In the genomic region with DNA sequence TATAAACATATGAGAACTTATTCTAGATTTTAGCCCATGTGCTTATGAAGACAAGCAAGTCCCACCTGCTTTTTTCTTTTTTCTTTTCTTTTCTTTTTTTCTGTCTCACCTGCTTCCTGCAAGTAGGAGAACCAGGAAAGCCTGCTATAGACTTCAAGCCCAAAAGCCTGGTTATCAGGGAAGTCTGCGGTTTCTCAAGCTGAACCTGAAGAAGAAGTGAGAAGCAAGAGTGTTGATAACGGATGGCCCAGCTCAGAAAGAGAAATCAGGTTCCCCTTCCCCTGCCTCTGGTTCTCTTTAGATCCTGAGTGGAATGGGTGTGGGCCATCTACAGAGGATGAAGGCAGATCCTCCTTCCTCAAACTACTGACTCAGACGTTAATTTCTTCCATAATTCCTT, we compare ENCODE assay signal across 28 mouse cellular contexts. TPM values are rescaled to one million over a fixed set of nuclear protein-coding genes. Genes with fewer than 3 reads are reported as not detected.
"Had no signal": no experiment of that assay in that cellular context is flagged by ENCODE, and none has a peak within 500 bp of the region (broad histone marks: within the 10 kb centered on the region; RNA-seq: fewer than 3 reads in every experiment).

No protein-coding gene starts in this region.

- H3K4me3 ChIP-seq: layer of hippocampus, adult 2 months; limb, embryonic 10.5 days; limb, embryonic 13.5 days; liver, embryonic 12.5 days; liver, embryonic 15.5 days; lung, embryonic 15.5 days; midbrain, embryonic 12.5 days; midbrain, embryonic 15.5 days; neural tube, embryonic 12.5 days; neural tube, embryonic 15.5 days had no signal

- H3K9ac ChIP-seq: limb, embryonic 13.5 days; liver, embryonic 12.5 days; liver, embryonic 15.5 days; lung, embryonic 15.5 days; midbrain, embryonic 12.5 days; midbrain, embryonic 15.5 days; neural tube, embryonic 12.5 days; neural tube, embryonic 15.5 days had no signal

- H3K27me3 ChIP-seq: limb, embryonic 13.5 days; liver, embryonic 12.5 days; liver, embryonic 15.5 days; lung, embryonic 15.5 days; midbrain, embryonic 12.5 days; midbrain, embryonic 15.5 days; neural tube, embryonic 12.5 days; neural tube, embryonic 15.5 days had no signal

- H3K9me3 ChIP-seq: limb, embryonic 10.5 days; limb, embryonic 13.5 days; liver, embryonic 12.5 days; liver, embryonic 15.5 days; lung, embryonic 15.5 days; midbrain, embryonic 12.5 days; midbrain, embryonic 15.5 days; neural tube, embryonic 12.5 days; neural tube, embryonic 15.5 days had no signal

- H3K36me3 ChIP-seq: limb, embryonic 10.5 days; limb, embryonic 13.5 days; liver, embryonic 12.5 days; liver, embryonic 15.5 days; lung, embryonic 15.5 days; midbrain, embryonic 12.5 days; midbrain, embryonic 15.5 days; neural tube, embryonic 12.5 days; neural tube, embryonic 15.5 days had no signal

- DNase-seq: kidney, adult 9 months; kidney, postnatal 14 days; layer of hippocampus, adult 9-11 months; liver; lung, adult 18-20 months; lung, postnatal 10 days; lung, postnatal 36 days; right cerebral cortex, adult 18-20 months; right cerebral cortex, postnatal 14 days; right cerebral cortex, postnatal 4 days; thymus, adult 18-20 months; thymus, postnatal 36 days had no signal

- H3K4me2 ChIP-seq: limb, embryonic 13.5 days; liver, embryonic 12.5 days; liver, embryonic 15.5 days; lung, embryonic 15.5 days; midbrain, embryonic 12.5 days; midbrain, embryonic 15.5 days; neural tube, embryonic 12.5 days; neural tube, embryonic 15.5 days had no signal

- H3K27ac ChIP-seq: layer of hippocampus, adult 2 months; limb, embryonic 10.5 days; limb, embryonic 13.5 days; liver, embryonic 12.5 days; liver, embryonic 15.5 days; lung, embryonic 15.5 days; midbrain, embryonic 12.5 days; midbrain, embryonic 15.5 days; neural tube, embryonic 12.5 days; neural tube, embryonic 15.5 days had no signal

- H3K4me1 ChIP-seq: limb, embryonic 10.5 days; limb, embryonic 13.5 days; liver, embryonic 12.5 days; liver, embryonic 15.5 days; lung, embryonic 15.5 days; midbrain, embryonic 12.5 days; midbrain, embryonic 15.5 days; neural tube, embryonic 12.5 days; neural tube, embryonic 15.5 days had no signal

- ATAC-seq: liver, embryonic 12.5 days; midbrain, embryonic 15.5 days had no signal

RNA-seq across cellular contexts. Expression of a gene that starts 4.7 kb away (rescaled TPM):
- total RNA-seq: layer of hippocampus, adult 2 months; layer of hippocampus, postnatal 25 days; left cerebral cortex, adult 18-20 months; left cerebral cortex, postnatal 25 days; megakaryocyte progenitor cell, adult 5-6 weeks had no signal
- polyA plus RNA-seq: kidney, embryonic 16.5 days; limb, embryonic 10.5 days; limb, embryonic 13.5 days; midbrain, embryonic 12.5 days; midbrain, embryonic 15.5 days; neural tube, embryonic 12.5 days; neural tube, embryonic 15.5 days had no signal

RNA-seq across cellular contexts. Expression of a gene that starts 19.3 kb away (rescaled TPM):
- total RNA-seq: megakaryocyte progenitor cell, adult 5-6 weeks had no signal
- polyA plus RNA-seq: limb, embryonic 10.5 days; lung, embryonic 15.5 days; stomach, embryonic 16.5 days had no signal

RNA-seq across cellular contexts. Expression of a gene that starts 47.2 kb away (rescaled TPM):
- polyA plus RNA-seq: midbrain, embryonic 12.5 days had no signal
